Mouse (Mus musculus) liver, embryonic 15.5 days (tissue): ENCODE measurements around the gene Slf2. TPM values are rescaled to one million over a fixed set of nuclear protein-coding genes. Genes with fewer than 3 reads are reported as not detected.
A peak's percentile ranks its signal among the peaks of the same experiment; 100 is the strongest.

Experiments
- ATAC-seq: fragments of 200-750 bp; cut with Nextera tagmentation; 2 replicates; pipeline ENCODE4 v1.8.0; 2017; ENCODE audit warnings: moderate number of reproducible peaks, mild to moderate bottlenecking, moderate library complexity; ENCODE audit not compliant: insufficient read depth
- H3K27ac ChIP-seq: fragments of 300-500 bp; sonication (generic); replicated peaks from 2 replicates; pipeline ENCODE4 v1.5.1; 2015; ENCODE audit warnings: mild to moderate bottlenecking, inconsistent platforms
- H3K27me3 ChIP-seq: fragments of 300-500 bp; sonication (generic); 2 replicates; pipeline ENCODE4 v1.6.1; 2015; ENCODE audit warnings: mild to moderate bottlenecking, inconsistent platforms
- H3K36me3 ChIP-seq: fragments of 300-500 bp; sonication (generic); replicated peaks from 2 replicates; pipeline ENCODE4 v1.6.1; 2015; ENCODE audit warnings: moderate library complexity, mild to moderate bottlenecking, inconsistent platforms
- H3K4me1 ChIP-seq: fragments of 300-500 bp; sonication (generic); replicated peaks from 2 replicates; pipeline ENCODE4 v1.6.1; 2015; ENCODE audit warnings: inconsistent platforms
- H3K4me2 ChIP-seq: fragments of 300-500 bp; sonication (generic); 2 replicates; pipeline ENCODE4 v1.6.1; 2015; ENCODE audit warnings: moderate library complexity, mild to moderate bottlenecking, inconsistent platforms
- H3K4me3 ChIP-seq: fragments of 300-500 bp; sonication (generic); replicated peaks from 2 replicates; pipeline ENCODE4 v1.5.1; 2015; ENCODE audit warnings: mild to moderate bottlenecking, inconsistent platforms
- H3K9ac ChIP-seq: fragments of 300-500 bp; sonication (generic); 2 replicates; pipeline ENCODE4 v1.6.1; 2015; ENCODE audit warnings: moderate library complexity, mild to moderate bottlenecking, inconsistent platforms
- H3K9me3 ChIP-seq: fragments of 300-500 bp; sonication (generic); replicated peaks from 2 replicates; pipeline ENCODE4 v1.6.1; 2016; ENCODE audit warnings: inconsistent platforms
- WGBS: fragments of 180-500 bp; shearing (Covaris S2); methylation state at CpG from one replicate; pipeline ENCODE4 v1.1.7; 2015; ENCODE audit warnings: mixed read lengths; ENCODE audit not compliant: insufficient replicate concordance; 5-methylcytosine and 5-hydroxymethylcytosine counted together
- polyA plus RNA-seq: library from polyadenylated mRNA; unstranded; fragments of >200 nt; fragmentation: Nextera tagmentation; extraction: Ambion mirVana; gene quantifications from 2 replicates; pipeline ENCODE4 v1.2.1, GENCODE M21; 2015

Slf2 gene
- 10.9 and 11.2 TPM in 2 replicates for polyA plus RNA-seq

- H3K36me3 ChIP-seq, result peaks cover 17% of the 10 kb centered on the region
- under 1% methylated on average over 55 of the region's 55 CpGs for WGBS
- peaks cover 33% of the 10 kb centered on the region for H3K4me1 ChIP-seq
- H3K27ac ChIP-seq, result peak within 1 kb of the TSS; percentile 79
- no peaks in the 10 kb centered on the region for H3K9me3 ChIP-seq
- peak within 1 kb of the TSS; percentile 95 for H3K4me2 ChIP-seq
- peak; percentile 98 for ATAC-seq
- peaks cover 8% of the 10 kb centered on the region; the same call in 1 of the 2 replicates for H3K27me3 ChIP-seq
- H3K9ac ChIP-seq, result peak within 1 kb of the TSS; percentile 74
- H3K4me3 ChIP-seq, result peak within 1 kb of the TSS; percentile 79
Observed at GRCm38 (mm10) chr19:44930744-44931453, at the start of gene Slf2. Gene Slf2, plus strand, starts transcription at chr19:44931151.

GRCm38 (mm10) chr19:44882552-44883024 lies 48.4 kb upstream of the Slf2 start:
- H3K36me3 ChIP-seq, result no peaks in the 10 kb centered on the region
- 3% methylated on average over 31 of the region's 31 CpGs for WGBS
- H3K27me3 ChIP-seq, result peaks cover 85% of the 10 kb centered on the region
- ATAC-seq, result no peak
- H3K4me3 ChIP-seq, result 0 out of 2 replicates have a peak overlapping the region, but pooled peaks have one; percentile 15
- H3K4me1 ChIP-seq, result peaks cover 4% of the 10 kb centered on the region; the same call in 1 of the 2 replicates
- no peaks in the 10 kb centered on the region for H3K9me3 ChIP-seq
- H3K27ac ChIP-seq, result no peak overlapping the region
- H3K4me2 ChIP-seq, result peak overlapping the region; percentile 39
- H3K9ac ChIP-seq, result no peak overlapping the region

DNA sequence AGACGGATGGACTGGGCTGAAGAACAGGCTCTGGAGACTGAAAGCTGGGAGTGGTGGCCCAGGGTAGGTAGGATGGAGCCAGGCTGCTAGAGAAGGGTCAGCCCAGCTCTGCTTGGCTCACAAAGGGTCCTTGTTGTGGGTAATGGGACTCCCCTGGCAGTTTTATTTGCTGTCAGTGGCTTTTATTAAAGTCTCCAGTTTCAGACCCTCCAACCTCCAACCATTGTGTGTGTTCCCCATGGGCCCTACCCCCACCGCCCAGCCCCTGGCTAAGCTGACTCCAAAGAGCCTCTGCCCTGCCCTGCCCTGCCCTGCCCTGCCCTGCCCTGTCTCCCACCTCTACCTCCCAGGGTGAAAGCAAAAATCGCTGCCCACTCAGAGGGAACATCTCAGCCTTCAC lies 46.6 kb upstream of the Slf2 start:
- no peaks in the 10 kb centered on the region for H3K9me3 ChIP-seq
- H3K36me3 ChIP-seq, result no peaks in the 10 kb centered on the region
- H3K4me2 ChIP-seq, result no peak overlapping the region
- peaks cover 85% of the 10 kb centered on the region for H3K27me3 ChIP-seq
- H3K9ac ChIP-seq, result no peak overlapping the region
- no peak overlapping the region for H3K27ac ChIP-seq
- ATAC-seq, result no peak
- 28% methylated on average over 3 of the region's 3 CpGs for WGBS
- H3K4me3 ChIP-seq, result no peak overlapping the region
- H3K4me1 ChIP-seq, result peaks cover 4% of the 10 kb centered on the region; the same call in 1 of the 2 replicates

DNA sequence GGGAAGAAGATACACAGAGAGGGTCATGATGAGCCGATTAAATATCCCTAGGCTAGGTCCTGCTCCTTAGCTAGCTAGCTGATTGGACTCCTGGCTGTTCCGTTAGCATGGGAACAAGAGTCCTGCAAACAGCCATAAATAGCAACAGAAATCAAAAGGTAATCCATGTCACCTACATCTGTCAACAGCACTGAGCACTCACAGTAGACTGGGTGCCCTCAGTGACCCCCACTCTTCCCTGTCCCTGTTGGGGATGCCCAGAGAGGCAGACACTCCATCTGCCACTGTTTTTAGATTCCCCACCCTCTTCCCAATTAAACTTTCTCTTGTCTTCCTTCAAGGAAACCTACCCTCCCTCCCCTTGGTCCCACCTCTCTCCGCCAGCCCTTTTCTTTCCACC lies 44.5 kb upstream of the Slf2 start:
- Histone ChIP-seq H3K9me3 (no peaks in the 10 kb centered on the region), H3K4me1 (peaks cover 4% of the 10 kb centered on the region; the same call in 1 of the 2 replicates), H3K27me3 (peaks cover 75% of the 10 kb centered on the region), H3K27ac (no peak overlapping the region), H3K4me2 (no peak overlapping the region), H3K9ac (no peak overlapping the region), H3K4me3 (no peak overlapping the region), H3K36me3 (no peaks in the 10 kb centered on the region)
- WGBS, result 30% methylated on average over 3 of the region's 3 CpGs
- no peak for ATAC-seq

DNA sequence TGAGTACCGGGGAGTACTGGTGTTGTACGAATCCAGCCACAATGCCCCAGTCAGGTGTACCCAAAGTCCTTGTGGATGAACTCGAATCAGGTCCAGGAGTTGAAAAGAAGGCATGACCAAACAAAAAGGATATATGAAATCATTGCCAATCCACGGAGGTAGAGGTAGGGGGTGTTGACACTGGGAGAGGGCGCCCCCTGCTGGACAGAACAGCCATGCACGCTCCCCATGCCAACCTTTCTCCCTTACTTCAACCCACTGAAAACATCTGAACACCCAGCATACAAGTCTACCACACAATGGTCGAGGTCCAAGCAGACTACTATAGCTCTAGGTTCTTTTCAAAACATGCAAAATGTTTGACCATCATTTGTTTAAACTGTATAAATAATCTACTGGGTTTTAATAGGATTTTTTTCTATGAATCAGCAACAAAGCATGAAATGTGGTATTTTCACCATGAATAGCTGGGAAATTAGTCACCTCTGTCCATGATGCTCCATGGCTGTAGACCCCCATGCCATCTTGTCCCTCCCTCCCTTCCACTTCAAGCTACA lies 43.2 kb upstream of the Slf2 start:
- Histone ChIP-seq H3K9me3 (no peaks in the 10 kb centered on the region), H3K27me3 (peaks cover 66% of the 10 kb centered on the region), H3K9ac (no peak overlapping the region), H3K4me1 (peaks cover 5% of the 10 kb centered on the region), H3K4me2 (no peak overlapping the region), H3K4me3 (no peak overlapping the region), H3K27ac (no peak overlapping the region), H3K36me3 (no peaks in the 10 kb centered on the region)
- WGBS, result 26% methylated on average over 7 of the region's 7 CpGs
- no peak for ATAC-seq

- no peak for ATAC-seq
- H3K4me2 ChIP-seq, result no peak overlapping the region
- no peaks in the 10 kb centered on the region for H3K9me3 ChIP-seq
- no peak overlapping the region for H3K9ac ChIP-seq
- H3K4me1 ChIP-seq, result peaks cover 3% of the 10 kb centered on the region
- 25% methylated on average over 6 of the region's 6 CpGs for WGBS
- no peaks in the 10 kb centered on the region for H3K36me3 ChIP-seq
- H3K27me3 ChIP-seq, result peaks cover 67% of the 10 kb centered on the region
- no peak overlapping the region for H3K27ac ChIP-seq
- no peak overlapping the region for H3K4me3 ChIP-seq
Observed at GRCm38 (mm10) chr19:44889548-44889947, 41.4 kb upstream of the Slf2 start.

DNA sequence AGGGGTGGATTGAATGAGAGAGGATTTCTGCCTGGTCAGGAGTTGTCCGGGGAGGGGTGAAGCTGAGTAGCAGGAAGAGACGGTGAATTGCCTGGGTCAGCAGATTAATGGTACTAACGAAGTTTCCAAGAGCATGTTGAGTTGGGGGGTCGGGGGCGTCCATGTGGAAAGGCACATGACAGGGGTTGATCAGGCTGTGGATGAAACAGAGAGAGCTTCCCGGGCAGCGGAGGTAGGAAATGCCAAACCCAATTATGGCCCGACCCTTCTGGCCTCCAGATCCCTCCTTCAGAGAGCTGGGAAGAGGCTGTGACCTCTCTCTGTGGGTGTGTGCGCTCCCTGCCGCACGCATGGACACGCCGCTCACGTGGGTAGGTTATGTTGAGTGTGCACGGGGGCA lies 39.5 kb upstream of the Slf2 start:
- no peak overlapping the region for H3K9ac ChIP-seq
- H3K4me2 ChIP-seq, result no peak overlapping the region
- peaks cover 65% of the 10 kb centered on the region for H3K27me3 ChIP-seq
- WGBS, result 64% methylated on average over 15 of the region's 15 CpGs
- no peaks in the 10 kb centered on the region for H3K9me3 ChIP-seq
- H3K27ac ChIP-seq, result no peak overlapping the region
- no peaks in the 10 kb centered on the region for H3K36me3 ChIP-seq
- H3K4me1 ChIP-seq, result peaks cover 3% of the 10 kb centered on the region
- H3K4me3 ChIP-seq, result no peak overlapping the region
- no peak for ATAC-seq

- no peak overlapping the region for H3K4me3 ChIP-seq
- no peaks in the 10 kb centered on the region for H3K36me3 ChIP-seq
- no peak overlapping the region for H3K9ac ChIP-seq
- no peak overlapping the region for H3K4me2 ChIP-seq
- WGBS, result 48% methylated on average over 17 of the region's 19 CpGs
- H3K27me3 ChIP-seq, result peaks cover 57% of the 10 kb centered on the region
- no peaks in the 10 kb centered on the region for H3K9me3 ChIP-seq
- peaks cover 3% of the 10 kb centered on the region for H3K4me1 ChIP-seq
- H3K27ac ChIP-seq, result no peak overlapping the region
- no peak for ATAC-seq
Observed at GRCm38 (mm10) chr19:44893231-44893871, 37.6 kb upstream of the Slf2 start.

DNA sequence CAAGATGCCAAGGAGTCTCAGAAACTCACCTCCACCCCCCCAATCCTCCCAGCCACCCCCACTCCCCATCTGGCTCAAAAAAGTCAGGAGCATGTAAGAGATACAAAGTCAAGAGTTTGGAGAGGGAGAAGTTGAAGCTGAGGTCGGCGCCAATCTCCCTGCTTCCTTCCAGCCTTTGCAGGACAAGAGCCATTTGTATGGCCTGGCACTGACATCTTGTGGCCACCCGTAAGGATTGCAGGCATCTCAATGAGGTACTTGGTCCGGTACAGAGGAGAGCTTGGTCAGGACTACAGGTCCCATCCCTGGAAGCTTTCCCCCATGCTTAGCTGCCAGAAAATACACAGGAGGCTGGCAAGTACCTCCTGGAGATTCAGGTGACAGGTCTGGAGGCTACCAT lies 35.7 kb upstream of the Slf2 start:
- no peak overlapping the region for H3K4me2 ChIP-seq
- 2% methylated on average over 4 of the region's 4 CpGs for WGBS
- no peak for ATAC-seq
- no peak overlapping the region for H3K4me3 ChIP-seq
- H3K9me3 ChIP-seq, result no peaks in the 10 kb centered on the region
- H3K9ac ChIP-seq, result no peak overlapping the region
- H3K27me3 ChIP-seq, result peaks cover 49% of the 10 kb centered on the region
- H3K27ac ChIP-seq, result no peak overlapping the region
- H3K36me3 ChIP-seq, result no peaks in the 10 kb centered on the region
- peaks cover 12% of the 10 kb centered on the region for H3K4me1 ChIP-seq

DNA sequence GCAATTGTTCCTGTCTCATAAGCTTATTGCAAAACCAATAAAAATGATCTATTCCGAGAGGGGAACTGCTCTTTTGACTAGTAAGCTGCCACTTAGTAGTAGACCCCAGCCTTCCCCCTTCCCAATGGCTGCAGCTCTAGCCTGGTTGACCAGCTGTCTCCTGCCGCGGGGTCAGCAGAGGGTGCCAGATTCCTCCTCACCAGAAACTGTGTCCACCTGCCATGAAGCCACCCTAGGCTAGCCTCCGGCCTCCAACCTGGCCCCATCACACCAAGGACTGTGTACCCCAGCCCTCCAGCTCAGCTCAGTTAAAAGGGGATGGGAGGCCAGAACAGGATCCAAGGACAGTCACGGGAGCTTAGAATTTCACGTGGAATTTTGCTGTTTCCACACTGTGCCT lies 34.5 kb upstream of the Slf2 start:
- no peak overlapping the region for H3K27ac ChIP-seq
- H3K9me3 ChIP-seq, result no peaks in the 10 kb centered on the region
- no peak overlapping the region for H3K9ac ChIP-seq
- H3K4me3 ChIP-seq, result no peak overlapping the region
- ATAC-seq, result no peak
- H3K4me2 ChIP-seq, result no peak overlapping the region
- 49% methylated on average over 6 of the region's 6 CpGs for WGBS
- peaks cover 12% of the 10 kb centered on the region for H3K4me1 ChIP-seq
- no peaks in the 10 kb centered on the region for H3K36me3 ChIP-seq
- peaks cover 47% of the 10 kb centered on the region for H3K27me3 ChIP-seq

- peaks cover 8% of the 10 kb centered on the region for H3K4me1 ChIP-seq
- no peak overlapping the region for H3K4me2 ChIP-seq
- H3K4me3 ChIP-seq, result no peak overlapping the region
- no peaks in the 10 kb centered on the region for H3K9me3 ChIP-seq
- WGBS, result 53% methylated on average over 5 of the region's 5 CpGs
- no peak overlapping the region for H3K9ac ChIP-seq
- no peaks in the 10 kb centered on the region for H3K36me3 ChIP-seq
- peaks cover 45% of the 10 kb centered on the region for H3K27me3 ChIP-seq
- no peak overlapping the region for H3K27ac ChIP-seq
- no peak for ATAC-seq
Observed at GRCm38 (mm10) chr19:44897521-44897920, 33.4 kb upstream of the Slf2 start.
